Mouse (Mus musculus) adrenal gland, postnatal 4 days (tissue): Measurements from ENCODE around the gene Rnf4. TPM values are rescaled to one million over a fixed set of nuclear protein-coding genes. Genes with fewer than 3 reads are reported as not detected.

Source experiments
- DNase-seq, 2 experiments: peaks; one replicate each; pipeline ENCODE4 v3.0.0; 2021 to 2022; ENCODE audit warnings: low spot score in 2 of 2, mixed read lengths in 2 of 2
- total RNA-seq, 2 experiments: library from RNA; stranded (reverse); gene quantifications; 2 replicates each; pipeline ENCODE4 v1.2.3; 2021

Rnf4 gene
- total RNA-seq, 2 experiments from 2014 or later: 129 TPM

- no peak for DNase-seq
These were observed 62.2 kb downstream of the Rnf4 start for GRCm38 (mm10) chr5:34398326-34398725.

Other genes starting within 250 kb of the Rnf4 start
- gene Poln, start 166.8 kb upstream of the Rnf4 start, total RNA-seq: 1 to 10 TPM; 1.4 to 3.4 TPM
- gene Haus3, start 166.8 kb upstream of the Rnf4 start, total RNA-seq: 10 to 100 TPM; 12.3 to 14.0 TPM
- gene Mxd4, start 148.6 kb upstream of the Rnf4 start, total RNA-seq: 100 to 1,000 TPM; 145 to 158 TPM
- 1 to 10 TPM in 1 of 2 experiments, under 1 TPM in 1; 0.79 to 1.1 TPM for gene Zfyve28, start 47.8 kb upstream of the Rnf4 start, total RNA-seq
- under 1 TPM in 1 of 2 experiments, not detected in 1; 0.14 TPM for gene Cfap99, start 47.7 kb upstream of the Rnf4 start, total RNA-seq
- 10 to 100 TPM; 40.4 to 42.5 TPM for gene Fam193a, start 33.6 kb downstream of the Rnf4 start, total RNA-seq
- gene Tnip2, start 177.7 kb downstream of the Rnf4 start, total RNA-seq: 10 to 100 TPM; 28.0 to 28.4 TPM
- gene Sh3bp2, start 189.5 kb downstream of the Rnf4 start, total RNA-seq: 10 to 100 TPM; 10.7 to 14.5 TPM
- gene Add1, start 237.4 kb downstream of the Rnf4 start, total RNA-seq: 100 to 1,000 TPM; 215 to 240 TPM